Mouse (Mus musculus) liver, adult 2 months (tissue): Measurements from ENCODE around the gene Troap. TPM values are rescaled to one million over a fixed set of nuclear protein-coding genes. Genes with fewer than 3 reads are reported as not detected.
A peak's percentile ranks its signal among the peaks of the same experiment; 100 is the strongest.
"Not testable (repeated sequence)": the region's sequence is repeated elsewhere in the genome, so short reads cannot be mapped to it uniquely, and the experiment has no call there.

Source experiments
- DNase-seq: peaks from one replicate; pipeline ENCODE4 v3.0.0-alpha.2; 2011; ENCODE audit warnings: low read depth, low spot score; ENCODE audit errors: extremely low read depth
- H3K27ac ChIP-seq: fragments of 200-500 bp; replicated peaks from 2 replicates; pipeline ENCODE4 v1.5.1; 2012; ENCODE audit warnings: low read depth, mild to moderate bottlenecking, control low read depth, inconsistent platforms, low read length; ENCODE audit not compliant: insufficient read depth
- H3K27me3 ChIP-seq: fragments of 200-500 bp; 2 replicates; pipeline ENCODE4 v1.6.1; 2012; ENCODE audit warnings: mild to moderate bottlenecking, moderate library complexity, low read length, inconsistent platforms; ENCODE audit not compliant: control insufficient read depth, insufficient read depth
- H3K36me3 ChIP-seq: fragments of 200-500 bp; 2 replicates; pipeline ENCODE4 v1.6.1; 2012; ENCODE audit warnings: low read length, inconsistent platforms; ENCODE audit not compliant: control insufficient read depth, insufficient read depth
- H3K4me1 ChIP-seq: fragments of 200-500 bp; 2 replicates; pipeline ENCODE4 v1.6.1; 2011; ENCODE audit warnings: low read length; ENCODE audit not compliant: control insufficient read depth, insufficient read depth
- H3K4me3 ChIP-seq: fragments of 200-500 bp; 2 replicates; pipeline ENCODE4 v1.5.1; 2011; ENCODE audit warnings: low read depth, mild to moderate bottlenecking, control low read depth, low read length, moderate library complexity; ENCODE audit not compliant: insufficient read depth
- H3K79me2 ChIP-seq: fragments of 200-500 bp; 2 replicates; pipeline ENCODE4 v1.6.1; 2012; ENCODE audit warnings: inconsistent platforms, mild to moderate bottlenecking, low read length, moderate library complexity; ENCODE audit not compliant: control insufficient read depth, insufficient read depth
- H3K9ac ChIP-seq: fragments of 200-500 bp; 2 replicates; pipeline ENCODE4 v1.6.1; 2012; ENCODE audit warnings: low read depth, mild to moderate bottlenecking, control low read depth, inconsistent platforms, low read length
- CTCF ChIP-seq: fragments of 200-500 bp; IDR thresholded peaks from 2 replicates; pipeline ENCODE4 v1.5.1; 2011; ENCODE audit warnings: low read depth, low read length, control low read depth
- POLR2A ChIP-seq: fragments of 200-500 bp; IDR thresholded peaks from 2 replicates; pipeline ENCODE4 v1.6.1; 2011; ENCODE audit warnings: low read length, control low read depth; ENCODE audit not compliant: insufficient read depth; ENCODE audit errors: extremely low read depth
- WGBS: fragments of 180-500 bp; shearing (Covaris S2); methylation state at CpG from one replicate; pipeline ENCODE4 v1.1.7; 2018; 5-methylcytosine and 5-hydroxymethylcytosine counted together
- polyA plus RNA-seq: library from polyadenylated mRNA; depleted of rRNA; stranded (reverse); fragments of >200 nt; gene quantifications from 2 replicates; pipeline ENCODE4 v1.2.3, GENCODE M21; 2012
- total RNA-seq: library from RNA; depleted of rRNA; stranded (reverse); fragments of >200 nt; gene quantifications from 2 replicates; pipeline ENCODE4 v1.2.3, GENCODE M21; 2014

The Troap gene
- total and polyA plus RNA-seq, 2 experiments = not detected

- Histone ChIP-seq H3K36me3 (peaks cover 14% of the 10 kb centered on the region), H3K9ac (no peak overlapping the region), H3K27ac (no peak overlapping the region), H3K4me1 (peaks cover 39% of the 10 kb centered on the region), H3K4me3 (no peak overlapping the region), H3K27me3 (no peaks in the 10 kb centered on the region), H3K79me2 (no peaks in the 10 kb centered on the region)
- TF ChIP-seq POLR2A = no peak
- no peak for TF ChIP-seq CTCF
- no peak for DNase-seq
- 88% methylated on average over 4 of the region's 4 CpGs for WGBS
Measured at GRCm38 (mm10) chr15:99039306-99039705, 35.1 kb upstream of the Troap start.

- Histone ChIP-seq H3K79me2 (no peaks in the 10 kb centered on the region), H3K27ac (no peak overlapping the region), H3K4me3 (no peak overlapping the region), H3K36me3 (peaks cover 5% of the 10 kb centered on the region; the same call in 1 of the 2 replicates), H3K4me1 (peaks cover 39% of the 10 kb centered on the region), H3K27me3 (no peaks in the 10 kb centered on the region), H3K9ac (no peak overlapping the region)
- no peak for DNase-seq
- peak; percentile 29 for TF ChIP-seq CTCF
- TF ChIP-seq POLR2A = no peak
- WGBS = 77% methylated on average over 26 of the region's 26 CpGs
Measured at GRCm38 (mm10) chr15:99039996-99040919, 34.1 kb upstream of the Troap start.

GRCm38 (mm10) chr15:99040920-99041856 lies 33.2 kb upstream of the Troap start:
- Histone ChIP-seq H3K4me3 (no peak overlapping the region), H3K4me1 (peaks cover 37% of the 10 kb centered on the region), H3K36me3 (peaks cover 2% of the 10 kb centered on the region; the same call in 1 of the 2 replicates), H3K79me2 (no peaks in the 10 kb centered on the region), H3K27me3 (no peaks in the 10 kb centered on the region), H3K27ac (no peak overlapping the region), H3K9ac (peak overlapping the region; percentile 19; the same call in 1 of the 2 replicates)
- TF ChIP-seq CTCF (no peak), POLR2A (no peak)
- peak; percentile 49 for DNase-seq
- WGBS = 26% methylated on average over 21 of the region's 21 CpGs

GRCm38 (mm10) chr15:99042334-99042733 lies 32.0 kb upstream of the Troap start:
- Histone ChIP-seq H3K36me3 (no peaks in the 10 kb centered on the region; the same call in 1 of the 2 replicates), H3K79me2 (no peaks in the 10 kb centered on the region), H3K27me3 (no peaks in the 10 kb centered on the region), H3K4me3 (no peak overlapping the region), H3K9ac (no peak overlapping the region), H3K27ac (peak overlapping the region; percentile 43), H3K4me1 (peaks cover 35% of the 10 kb centered on the region)
- no peak for TF ChIP-seq CTCF
- no peak for TF ChIP-seq POLR2A
- peak; percentile 98 for DNase-seq
- 27% methylated on average over 5 of the region's 5 CpGs for WGBS

GRCm38 (mm10) chr15:99044854-99045253 lies 29.5 kb upstream of the Troap start:
- WGBS = 15% methylated on average over 3 of the region's 3 CpGs
- no peak overlapping the region for H3K9ac ChIP-seq
- peak; percentile 89 for DNase-seq
- no peaks in the 10 kb centered on the region for H3K79me2 ChIP-seq
- no peak overlapping the region for H3K4me3 ChIP-seq
- TF ChIP-seq CTCF (no peak), POLR2A (no peak)
- H3K27ac ChIP-seq = peak overlapping the region; percentile 11
- H3K4me1 ChIP-seq = peaks cover 35% of the 10 kb centered on the region
- no peaks in the 10 kb centered on the region for H3K27me3 ChIP-seq
- no peaks in the 10 kb centered on the region for H3K36me3 ChIP-seq

GRCm38 (mm10) chr15:99045734-99046133 lies 28.6 kb upstream of the Troap start:
- not testable (repeated sequence) for H3K79me2 ChIP-seq, H3K36me3 ChIP-seq, H3K9ac ChIP-seq, H3K4me3 ChIP-seq, H3K27me3 ChIP-seq, H3K27ac ChIP-seq, DNase-seq
- peaks cover 33% of the 10 kb centered on the region for H3K4me1 ChIP-seq
- 70% methylated on average over 6 of the region's 6 CpGs for WGBS
